Mouse (Mus musculus): ENCODE results near the gene Rhebl1. TPM values are rescaled to one million over a fixed set of nuclear protein-coding genes. Genes with fewer than 3 reads are reported as not detected.

Gene Rhebl1
- polyA plus RNA-seq, 1 experiment, result 4.6 TPM

GRCm38 (mm10) chr15:98881656-98882008 is 12.7 kb downstream of the Rhebl1 start:
- no peaks in the 10 kb centered on the region; the same call in 1 of the 2 replicates for H3K4me1 ChIP-seq (ENCODE audit: control insufficient read depth, insufficient read depth, low read length)
- no peak overlapping the region for H3K27ac ChIP-seq (ENCODE audit: control insufficient read depth, insufficient read depth, low read depth, low read length)
- TF ChIP-seq POLR2A (IDR thresholded peaks at IDR 0.05; ENCODE audit: control insufficient read depth, low read depth, low read length) (no peak), CTCF (IDR thresholded peaks at IDR 0.05; ENCODE audit: control insufficient read depth, insufficient read depth, insufficient replicate concordance, low read depth, low read length) (no peak)
- no peaks in the 10 kb centered on the region for H3K36me3 ChIP-seq (ENCODE audit: control insufficient read depth, insufficient read depth, low read length)
- H3K27me3 ChIP-seq (ENCODE audit: control insufficient read depth, insufficient read depth, low read length), result no peaks in the 10 kb centered on the region
- H3K4me3 ChIP-seq (ENCODE audit: control insufficient read depth, low read depth, low read length), result no peak overlapping the region

GRCm38 (mm10) chr15:98880978-98881655 is 13.2 kb downstream of the Rhebl1 start:
- no peaks in the 10 kb centered on the region for H3K36me3 ChIP-seq (ENCODE audit: control insufficient read depth, insufficient read depth, low read length)
- no peaks in the 10 kb centered on the region; the same call in 1 of the 2 replicates for H3K4me1 ChIP-seq (ENCODE audit: control insufficient read depth, insufficient read depth, low read length)
- H3K27me3 ChIP-seq (ENCODE audit: control insufficient read depth, insufficient read depth, low read length), result no peaks in the 10 kb centered on the region
- H3K27ac ChIP-seq (ENCODE audit: control insufficient read depth, insufficient read depth, low read depth, low read length), result no peak overlapping the region
- peak overlapping the region; percentile 60 for H3K4me3 ChIP-seq (ENCODE audit: control insufficient read depth, low read depth, low read length)
- TF ChIP-seq CTCF (IDR thresholded peaks at IDR 0.05; ENCODE audit: control insufficient read depth, insufficient read depth, insufficient replicate concordance, low read depth, low read length) (no peak), POLR2A (IDR thresholded peaks at IDR 0.05; ENCODE audit: control insufficient read depth, low read depth, low read length) (no peak)

- TF ChIP-seq CTCF (IDR thresholded peaks at IDR 0.05; ENCODE audit: control insufficient read depth, insufficient read depth, insufficient replicate concordance, low read depth, low read length), result no peak
- Histone ChIP-seq H3K27me3 (ENCODE audit: control insufficient read depth, insufficient read depth, low read length) (no peaks in the 10 kb centered on the region), H3K4me3 (ENCODE audit: control insufficient read depth, low read depth, low read length) (no peak overlapping the region), H3K4me1 (ENCODE audit: control insufficient read depth, insufficient read depth, low read length) (peaks cover 3% of the 10 kb centered on the region), H3K36me3 (ENCODE audit: control insufficient read depth, insufficient read depth, low read length) (no peaks in the 10 kb centered on the region), H3K27ac (ENCODE audit: control insufficient read depth, insufficient read depth, low read depth, low read length) (no peak overlapping the region)
These were observed 17.0 kb downstream of the Rhebl1 start for GRCm38 (mm10) chr15:98877331-98877730.

GRCm38 (mm10) chr15:98871916-98872888 is 22.1 kb downstream of the Rhebl1 start:
- Histone ChIP-seq H3K27me3 (ENCODE audit: control insufficient read depth, insufficient read depth, low read length) (no peaks in the 10 kb centered on the region), H3K4me3 (ENCODE audit: control insufficient read depth, low read depth, low read length) (peak overlapping the region; percentile 96), H3K4me1 (ENCODE audit: control insufficient read depth, insufficient read depth, low read length) (peaks cover 26% of the 10 kb centered on the region), H3K27ac (ENCODE audit: control insufficient read depth, insufficient read depth, low read depth, low read length) (peak overlapping the region; percentile 96), H3K36me3 (ENCODE audit: control insufficient read depth, insufficient read depth, low read length) (no peaks in the 10 kb centered on the region)
- TF ChIP-seq POLR2A (IDR thresholded peaks at IDR 0.05; ENCODE audit: control insufficient read depth, low read depth, low read length), result peak; percentile 30; the same call in 1 of the 2 replicates
- no peak for TF ChIP-seq CTCF (IDR thresholded peaks at IDR 0.05; ENCODE audit: control insufficient read depth, insufficient read depth, insufficient replicate concordance, low read depth, low read length)

- Histone ChIP-seq H3K4me3 (ENCODE audit: control insufficient read depth, low read depth, low read length) (peak within 1 kb of the TSS; percentile 96), H3K36me3 (ENCODE audit: control insufficient read depth, insufficient read depth, low read length) (no peaks in the 10 kb centered on the region), H3K27me3 (ENCODE audit: control insufficient read depth, insufficient read depth, low read length) (no peaks in the 10 kb centered on the region), H3K4me1 (ENCODE audit: control insufficient read depth, insufficient read depth, low read length) (peaks cover 27% of the 10 kb centered on the region), H3K27ac (ENCODE audit: control insufficient read depth, insufficient read depth, low read depth, low read length) (peak within 1 kb of the TSS; percentile 96)
- TF ChIP-seq POLR2A (IDR thresholded peaks at IDR 0.05; ENCODE audit: control insufficient read depth, low read depth, low read length) (0 out of 2 replicates have a peak, but pooled peaks have one; percentile 12), CTCF (IDR thresholded peaks at IDR 0.05; ENCODE audit: control insufficient read depth, insufficient read depth, insufficient replicate concordance, low read depth, low read length) (no peak)
These were observed 23.0 kb downstream of the Rhebl1 start, which contains the start of gene Kmt2d for GRCm38 (mm10) chr15:98871070-98871915. Kmt2d (minus strand) TSS chr15:98871204.

GRCm38 (mm10) chr15:98870179-98871069 is 23.9 kb downstream of the Rhebl1 start:
- Histone ChIP-seq H3K4me1 (ENCODE audit: control insufficient read depth, insufficient read depth, low read length) (peaks cover 30% of the 10 kb centered on the region), H3K36me3 (ENCODE audit: control insufficient read depth, insufficient read depth, low read length) (no peaks in the 10 kb centered on the region; the same call in 1 of the 2 replicates), H3K27ac (ENCODE audit: control insufficient read depth, insufficient read depth, low read depth, low read length) (peak overlapping the region; percentile 96), H3K27me3 (ENCODE audit: control insufficient read depth, insufficient read depth, low read length) (no peaks in the 10 kb centered on the region), H3K4me3 (ENCODE audit: control insufficient read depth, low read depth, low read length) (peak overlapping the region; percentile 96)
- TF ChIP-seq POLR2A (IDR thresholded peaks at IDR 0.05; ENCODE audit: control insufficient read depth, low read depth, low read length) (no peak), CTCF (IDR thresholded peaks at IDR 0.05; ENCODE audit: control insufficient read depth, insufficient read depth, insufficient replicate concordance, low read depth, low read length) (no peak)
